Mouse (Mus musculus): ENCODE measurements around the gene Pigk. TPM values are rescaled to one million over a fixed set of nuclear protein-coding genes. Genes with fewer than 3 reads are reported as not detected.
"Not testable (repeated sequence)": the region's sequence is repeated elsewhere in the genome, so short reads cannot be mapped to it uniquely, and the experiment has no call there.

Pigk gene
- 20.7 and 21.6 TPM in 2 replicates for polyA plus RNA-seq (2012; rRNA removed)

GRCm38 (mm10) chr3:152713991-152714902 is at the start of gene Pigk:
Pigk (plus strand) TSS chr3:152714100.
- peak; percentile 70 for DNase-seq (ENCODE audit: low spot score)

- no peak for DNase-seq (ENCODE audit: low spot score)
These were observed 46.9 kb upstream of the Pigk start for GRCm38 (mm10) chr3:152666991-152667355.

- DNase-seq (ENCODE audit: low spot score) = peak; percentile 32
These were observed 46.3 kb upstream of the Pigk start for GRCm38 (mm10) chr3:152667356-152668211.

- no peak for DNase-seq (ENCODE audit: low spot score)
These were observed 45.7 kb upstream of the Pigk start, which contains the start of gene Ak5 for GRCm38 (mm10) chr3:152668239-152668638. Ak5 (minus strand) TSS chr3:152668360.

- DNase-seq (ENCODE audit: low spot score) = no peak
These were observed 45.1 kb upstream of the Pigk start for GRCm38 (mm10) chr3:152668793-152669192.

GRCm38 (mm10) chr3:152669783-152670182 is 44.1 kb upstream of the Pigk start:
- DNase-seq (ENCODE audit: low spot score) = no peak

- no peak for DNase-seq (ENCODE audit: low spot score)
These were observed 39.2 kb upstream of the Pigk start for GRCm38 (mm10) chr3:152674663-152675062.

- DNase-seq (ENCODE audit: low spot score) = no peak
These were observed 25.4 kb upstream of the Pigk start for GRCm38 (mm10) chr3:152688532-152688931.

- DNase-seq (ENCODE audit: low spot score) = no peak
These were observed 24.8 kb upstream of the Pigk start for GRCm38 (mm10) chr3:152689105-152689504.

GRCm38 (mm10) chr3:152694950-152695349 is 18.9 kb upstream of the Pigk start:
- DNase-seq (ENCODE audit: low spot score) = no peak

- no peak for DNase-seq (ENCODE audit: low spot score)
These were observed 15.9 kb upstream of the Pigk start for GRCm38 (mm10) chr3:152698017-152698416.

GRCm38 (mm10) chr3:152699261-152699660 is 14.6 kb upstream of the Pigk start:
- DNase-seq (ENCODE audit: low spot score) = no peak

GRCm38 (mm10) chr3:152701536-152701935 is 12.4 kb upstream of the Pigk start:
- DNase-seq (ENCODE audit: low spot score) = not testable (repeated sequence)

- DNase-seq (ENCODE audit: low spot score) = no peak
These were observed 11.5 kb upstream of the Pigk start for GRCm38 (mm10) chr3:152702274-152702843.

GRCm38 (mm10) chr3:152705826-152706225 is 8.1 kb upstream of the Pigk start:
- DNase-seq (ENCODE audit: low spot score) = no peak

- no peak for DNase-seq (ENCODE audit: low spot score)
These were observed 7.0 kb upstream of the Pigk start for GRCm38 (mm10) chr3:152706901-152707300.

- DNase-seq (ENCODE audit: low spot score) = no peak
These were observed 6.5 kb upstream of the Pigk start for GRCm38 (mm10) chr3:152707321-152707823.

- no peak for DNase-seq (ENCODE audit: low spot score)
These were observed 4.0 kb upstream of the Pigk start for GRCm38 (mm10) chr3:152709936-152710335.

GRCm38 (mm10) chr3:152712957-152713356 is 943 bp upstream of the Pigk start:
- DNase-seq (ENCODE audit: low spot score) = no peak

- DNase-seq (ENCODE audit: low spot score) = no peak
These were observed 7.4 kb downstream of the Pigk start for GRCm38 (mm10) chr3:152721301-152721700.

GRCm38 (mm10) chr3:152722836-152723235 is 8.9 kb downstream of the Pigk start:
- no peak for DNase-seq (ENCODE audit: low spot score)

- no peak for DNase-seq (ENCODE audit: low spot score)
These were observed 10.5 kb downstream of the Pigk start for GRCm38 (mm10) chr3:152724446-152724845.
